Mouse (Mus musculus): ENCODE results near the gene Scyl3.

GRCm38 (mm10) chr1:163907007-163907811 is 21.7 kb upstream of the Scyl3 start:
- TF ChIP-seq CTCF (IDR thresholded peaks at IDR 0.05) (no peak), EP300 (IDR thresholded peaks at IDR 0.05) (peak; percentile 75)
